Mouse (Mus musculus): Measurements from ENCODE around the gene Gm20388.

Gene Gm20388

DNA sequence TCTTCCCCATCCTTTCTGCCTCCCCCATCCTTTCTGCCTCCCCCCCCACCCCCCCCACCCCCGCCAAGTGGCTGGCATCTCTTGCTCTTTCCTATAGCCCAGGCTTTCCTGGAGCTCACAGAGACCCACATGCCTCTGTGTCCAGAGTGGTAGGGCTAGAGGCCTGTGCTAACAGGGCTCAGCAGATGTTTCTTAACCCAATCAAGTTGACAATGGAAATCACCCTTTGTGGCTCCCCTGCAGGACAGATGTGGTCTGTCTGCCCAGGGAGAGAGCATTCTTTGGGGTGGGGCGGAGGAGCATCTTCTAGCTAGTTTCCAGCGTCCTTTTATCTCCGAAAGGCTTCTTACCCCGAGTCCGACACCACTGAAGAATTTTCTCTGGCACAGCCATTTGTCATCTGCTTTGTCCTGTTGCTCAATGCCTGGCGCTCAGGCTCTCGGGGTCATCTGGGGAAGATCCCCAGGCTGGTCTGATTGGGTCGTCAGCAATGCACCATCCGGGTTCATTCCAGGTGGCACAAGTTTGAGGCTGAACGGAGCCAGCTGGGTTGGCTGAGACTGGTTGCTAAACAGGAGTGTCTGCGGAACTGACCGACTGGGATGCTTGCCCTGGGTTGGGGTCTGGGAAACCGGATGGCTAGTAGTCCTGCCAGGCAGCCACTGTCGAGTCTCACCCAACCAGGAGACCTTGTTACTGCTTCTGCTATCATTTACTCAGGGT is 2157.3 kb downstream of the Gm20388 start:
- DNase-seq (ENCODE audit: low read depth): no peak

DNA sequence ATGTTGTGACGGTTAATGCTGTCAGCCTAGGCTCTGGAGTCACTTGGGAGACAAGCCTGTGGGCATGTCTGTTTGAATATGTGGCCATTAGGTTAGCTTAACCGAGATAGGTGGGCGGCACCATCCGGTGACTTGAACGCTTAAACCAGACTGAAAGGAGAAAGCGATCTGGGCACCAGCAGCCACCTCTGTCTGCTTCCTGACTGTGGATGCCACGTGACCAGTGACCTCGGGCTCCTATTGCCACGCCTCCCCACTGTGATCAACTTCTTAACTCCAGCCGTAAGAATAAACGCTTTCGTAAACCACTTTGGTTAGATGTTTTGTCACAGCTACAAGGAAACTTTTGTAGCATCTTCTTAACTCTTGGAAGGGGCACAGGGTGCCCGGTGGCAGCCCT is 2158.0 kb downstream of the Gm20388 start:
- DNase-seq (ENCODE audit: low read depth): no peak

DNA sequence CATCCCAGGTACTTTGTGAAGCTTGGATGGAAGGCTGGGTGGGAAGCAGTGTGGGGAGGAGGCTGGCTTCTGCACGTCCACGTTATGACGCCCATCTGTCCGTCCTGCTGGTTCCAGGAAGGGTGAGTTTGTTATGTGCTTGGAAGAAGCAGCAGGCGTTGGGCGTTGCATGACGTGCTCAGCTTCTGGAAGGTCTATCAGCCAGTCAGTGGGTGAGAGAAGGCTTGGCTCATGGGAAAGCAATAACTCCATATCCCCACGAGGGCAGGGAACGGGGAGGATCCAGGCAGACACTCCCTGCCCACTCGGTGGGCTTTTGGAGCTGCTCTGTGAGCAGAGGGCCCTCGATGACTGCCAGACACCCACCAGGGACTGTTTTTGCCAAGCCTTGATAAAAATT is 2158.6 kb downstream of the Gm20388 start:
- no peak for DNase-seq (ENCODE audit: low read depth)

DNA sequence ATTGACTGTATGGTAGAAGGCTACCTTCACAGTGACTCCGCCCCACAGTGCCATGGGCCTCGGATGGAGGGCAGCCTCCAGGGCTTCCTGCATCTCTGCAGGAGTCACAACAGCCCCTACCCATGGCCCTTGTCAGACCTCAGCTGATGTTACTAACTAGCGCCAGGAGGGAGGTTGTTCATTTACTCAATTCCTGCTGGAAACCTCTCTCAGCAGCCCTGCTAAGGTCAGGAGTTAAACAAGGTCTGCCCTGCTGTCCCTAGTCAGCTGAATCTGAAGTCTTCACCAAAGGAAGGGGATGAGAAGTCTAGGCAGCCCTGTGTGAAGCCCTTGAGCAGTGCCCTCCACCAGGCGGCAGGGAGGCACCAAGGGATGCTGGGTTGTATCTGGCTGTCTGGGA is 2160.6 kb downstream of the Gm20388 start:
- DNase-seq (ENCODE audit: low read depth): no peak

DNA sequence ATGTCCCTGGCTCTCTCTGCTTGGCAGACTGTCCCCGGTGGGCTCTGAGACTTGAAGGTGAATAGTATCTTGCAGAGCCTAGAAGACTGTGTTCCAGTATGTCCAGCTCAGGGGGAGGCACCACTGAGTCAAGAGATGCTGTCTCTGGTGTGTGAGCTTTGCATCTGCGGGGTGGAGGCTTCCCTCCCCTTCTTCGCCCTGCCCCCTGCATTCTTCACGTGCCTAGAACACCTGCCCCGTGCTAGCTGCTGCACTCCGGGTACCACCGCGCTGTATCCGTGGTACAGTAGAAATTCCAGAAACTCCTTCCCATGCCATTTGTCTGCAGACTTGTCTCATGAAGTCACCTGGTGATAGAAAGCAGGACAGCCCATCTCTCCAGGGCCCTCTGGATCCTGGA is 2163.3 kb downstream of the Gm20388 start:
- no peak for DNase-seq (ENCODE audit: low read depth)

DNA sequence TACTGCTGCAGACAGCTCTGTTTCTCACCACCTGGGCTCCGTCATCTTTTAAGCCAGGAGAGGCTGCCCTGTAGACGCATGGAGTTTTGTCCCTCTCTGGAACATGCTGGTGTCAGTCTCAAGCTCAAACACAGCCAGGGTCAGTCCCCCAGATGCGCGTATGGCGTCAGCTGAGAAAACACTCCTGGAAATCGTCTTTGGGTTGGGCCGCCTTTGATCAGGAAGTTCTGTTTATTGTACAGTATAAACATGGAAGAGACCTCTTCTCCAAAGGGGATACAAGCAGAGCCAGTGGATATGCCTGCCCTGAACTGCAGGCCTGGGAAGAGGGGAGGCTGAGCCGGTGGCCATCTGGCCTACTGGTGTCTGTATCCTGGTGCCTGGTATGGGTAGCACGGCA is 2163.8 kb downstream of the Gm20388 start:
- DNase-seq (ENCODE audit: low read depth): no peak

DNA sequence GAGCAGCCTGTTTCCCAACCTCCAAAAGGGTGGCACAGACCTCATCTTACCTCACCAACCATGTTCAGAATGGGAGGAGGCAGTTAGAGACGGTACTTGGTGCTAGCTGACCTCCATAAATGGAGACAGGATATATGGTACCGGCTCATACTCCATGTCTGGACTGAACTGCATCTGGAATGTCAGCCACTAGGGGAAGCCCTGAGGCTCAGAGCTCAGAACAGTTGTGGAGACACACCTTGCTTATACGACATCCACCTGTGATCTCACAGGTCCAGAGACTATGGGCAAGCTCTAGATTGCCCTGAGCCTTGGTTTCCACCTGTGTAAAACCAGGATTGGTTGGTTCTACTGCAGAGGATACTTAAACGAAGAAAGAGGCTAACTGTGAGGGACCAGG is 2164.3 kb downstream of the Gm20388 start:
- peak; percentile 22 for DNase-seq (ENCODE audit: low read depth)

DNA sequence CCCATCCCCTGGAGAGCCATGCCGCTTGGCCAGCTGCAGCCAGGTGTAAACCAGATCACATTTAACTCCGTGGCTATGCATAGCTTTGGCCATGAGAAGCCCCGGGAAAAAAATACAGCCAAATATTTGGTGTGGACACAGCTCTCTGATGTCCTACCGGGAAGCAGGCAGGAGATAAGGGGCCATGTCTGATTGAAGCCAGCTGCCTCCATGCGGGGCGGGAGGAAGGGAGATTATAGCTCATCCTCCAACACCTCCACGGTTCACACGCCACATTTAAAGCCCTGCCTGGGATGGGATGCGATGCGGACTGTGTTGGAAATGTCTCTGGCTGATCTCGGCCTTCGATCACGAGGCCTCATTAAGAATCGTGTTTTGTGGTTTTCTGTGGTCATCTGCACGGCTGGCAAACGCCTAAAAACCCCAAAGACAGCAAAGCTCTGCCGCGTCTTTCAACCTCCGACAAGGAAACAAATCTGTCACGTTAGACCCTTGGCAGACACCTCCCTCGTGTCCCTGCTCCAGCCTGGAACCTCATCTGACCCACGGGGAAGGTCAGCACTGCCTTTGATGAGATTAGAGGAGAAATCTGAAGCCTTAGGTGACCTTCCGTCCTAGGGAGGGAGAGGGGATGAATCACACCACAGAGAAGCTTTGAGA is 2165.7 kb downstream of the Gm20388 start:
- no peak for DNase-seq (ENCODE audit: low read depth)

DNA sequence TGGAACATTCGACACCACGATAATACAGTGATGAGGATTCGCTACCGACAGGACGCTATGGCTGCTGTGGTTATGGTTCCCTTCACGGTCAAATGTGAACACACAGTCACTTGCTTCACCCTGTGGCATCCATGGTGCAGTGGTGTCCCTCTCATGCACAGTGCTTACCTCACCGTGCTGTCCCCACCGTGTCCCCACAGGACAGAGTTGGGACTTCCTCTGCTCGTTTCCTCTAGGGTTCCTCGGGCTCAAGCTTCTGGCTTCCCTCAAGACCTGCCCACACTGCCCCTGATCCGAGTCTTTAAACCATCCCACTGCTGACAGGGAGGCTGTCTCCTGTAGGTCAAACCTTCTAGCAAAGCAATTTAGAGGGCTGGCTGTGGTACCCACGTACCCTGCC is 2167.7 kb downstream of the Gm20388 start:
- no peak for DNase-seq (ENCODE audit: low read depth)

DNA sequence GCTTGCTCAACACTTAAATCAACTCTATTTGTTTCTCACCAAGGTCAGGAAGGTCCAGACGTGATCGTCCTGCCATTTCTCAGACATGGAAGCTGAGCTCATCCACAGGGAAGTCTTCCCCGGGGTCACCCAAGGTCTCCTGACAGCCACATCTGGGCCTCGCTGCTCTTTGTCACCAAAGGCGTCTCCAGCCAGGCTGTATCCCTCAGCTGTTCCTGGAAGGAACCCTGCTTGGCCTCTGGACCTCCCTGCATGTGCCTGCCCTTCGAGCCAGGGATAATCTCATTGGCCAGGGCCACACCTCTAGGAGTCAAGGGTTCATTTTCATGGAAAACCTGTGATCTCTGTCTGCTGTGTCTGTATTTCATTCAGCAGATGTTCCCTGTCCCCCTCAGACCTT is 2168.5 kb downstream of the Gm20388 start:
- DNase-seq (ENCODE audit: low read depth): no peak

DNA sequence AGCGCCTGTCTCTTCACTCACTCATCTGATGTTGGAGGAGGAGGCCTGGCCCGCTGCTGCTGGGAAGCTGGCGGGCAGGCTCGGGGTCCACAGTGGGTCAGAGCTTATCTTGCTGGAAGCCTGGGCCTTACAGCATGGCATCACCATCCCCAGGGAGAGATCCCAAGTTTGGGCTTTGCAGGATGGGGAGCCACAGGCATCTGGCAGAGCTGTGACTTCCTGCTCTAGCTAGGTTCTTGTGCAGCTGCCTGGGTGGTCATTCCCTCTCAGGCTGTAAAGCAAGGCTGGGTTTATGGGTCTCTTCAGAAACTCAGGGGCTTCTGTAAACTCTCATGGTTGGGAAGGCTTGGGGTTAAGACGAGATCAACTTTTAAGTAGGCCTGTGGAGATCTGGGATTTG is 2169.7 kb downstream of the Gm20388 start:
- no peak for DNase-seq (ENCODE audit: low read depth)

DNA sequence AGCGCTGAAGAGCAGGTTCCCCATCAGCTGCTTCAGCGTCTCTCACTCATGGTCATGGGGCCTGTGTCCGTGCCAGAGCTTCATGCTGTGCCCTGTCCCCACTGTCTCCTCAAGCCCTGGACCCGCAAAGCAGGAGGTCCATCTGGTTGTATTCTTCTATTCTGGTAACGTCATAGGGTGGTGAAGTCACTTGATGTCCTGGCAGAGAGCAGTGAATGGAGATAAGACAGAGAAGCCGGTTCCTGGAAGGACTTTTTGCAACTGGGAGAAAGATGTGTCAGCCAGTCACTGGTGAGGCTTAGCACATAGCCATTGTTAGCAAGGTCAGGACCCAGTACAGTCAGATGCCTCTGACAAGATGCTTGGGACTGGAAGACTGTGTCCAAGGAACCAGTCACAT is 2172.8 kb downstream of the Gm20388 start:
- DNase-seq (ENCODE audit: low read depth): peak; percentile 36

DNA sequence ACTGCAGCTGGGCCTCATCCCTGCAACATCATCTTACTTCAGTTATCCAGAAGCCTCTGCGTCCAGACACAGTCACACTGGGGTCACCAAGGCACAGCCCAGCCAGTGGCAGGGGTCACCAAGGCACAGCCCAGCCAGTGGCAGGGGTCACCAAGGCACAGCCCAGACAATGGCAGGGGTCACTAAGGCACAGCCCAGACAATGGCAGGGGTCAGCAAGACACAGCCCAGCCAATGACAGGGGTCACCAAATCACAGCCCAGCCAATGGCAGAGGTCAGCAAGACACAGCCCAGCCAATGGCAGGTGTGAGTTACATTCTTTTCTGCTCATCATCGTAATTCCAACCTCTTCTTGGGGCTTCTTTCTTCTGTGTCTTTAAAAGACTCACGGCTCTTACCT is 2173.5 kb downstream of the Gm20388 start:
- no peak for DNase-seq (ENCODE audit: low read depth)

DNA sequence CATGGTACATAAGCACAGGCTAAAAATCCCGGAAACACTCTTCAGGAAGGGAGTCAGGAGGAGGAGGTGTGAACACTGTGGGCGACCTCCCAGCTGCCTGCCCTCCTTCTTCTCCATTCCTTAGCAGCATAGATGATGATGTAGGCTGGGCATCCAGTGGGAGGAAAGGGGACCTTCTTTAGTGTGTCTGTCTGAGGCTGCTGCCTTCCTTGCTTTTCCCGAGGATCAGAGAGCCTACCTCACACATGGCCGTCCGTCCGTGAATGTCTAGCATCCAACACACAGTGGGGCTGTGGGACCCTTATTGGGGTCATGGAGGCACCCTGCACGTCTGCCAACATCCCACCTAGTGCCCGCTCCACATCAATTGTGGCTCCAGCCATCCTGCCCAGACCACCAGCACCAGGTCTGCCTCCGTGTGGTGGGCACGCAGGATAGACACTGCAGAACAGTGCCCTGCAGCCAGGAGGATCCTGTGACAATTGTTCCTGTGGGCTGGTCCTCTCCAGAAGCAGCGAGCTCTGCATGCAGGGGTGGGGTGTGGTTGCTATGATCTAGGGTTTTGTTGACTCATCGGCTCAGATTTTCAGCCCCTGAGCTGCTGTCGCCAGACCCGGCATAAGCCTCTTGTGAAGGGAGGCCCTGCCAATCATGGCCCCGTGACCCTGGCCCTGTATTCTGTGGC is 2174.2 kb downstream of the Gm20388 start:
- DNase-seq (ENCODE audit: low read depth): no peak

DNA sequence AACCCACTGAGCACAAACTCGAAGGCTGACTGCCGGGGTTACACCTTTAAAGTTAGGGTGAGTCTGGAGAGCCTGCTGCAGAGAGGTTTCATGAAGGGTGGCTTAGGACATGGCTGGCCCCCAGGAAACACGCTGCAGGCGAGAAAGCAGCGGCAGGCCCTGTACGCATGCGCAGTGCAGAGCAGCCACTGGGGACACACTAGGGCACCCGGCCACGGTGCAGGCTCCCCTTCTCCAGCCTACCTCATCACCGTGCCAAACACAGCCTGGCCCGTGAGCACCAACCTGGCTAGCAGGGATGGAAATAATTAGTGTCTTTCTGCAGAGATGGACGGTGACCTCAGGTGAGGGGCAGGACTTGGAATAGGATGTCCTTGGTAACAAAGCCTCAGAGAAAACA is 2175.4 kb downstream of the Gm20388 start:
- no peak for DNase-seq (ENCODE audit: low read depth)

DNA sequence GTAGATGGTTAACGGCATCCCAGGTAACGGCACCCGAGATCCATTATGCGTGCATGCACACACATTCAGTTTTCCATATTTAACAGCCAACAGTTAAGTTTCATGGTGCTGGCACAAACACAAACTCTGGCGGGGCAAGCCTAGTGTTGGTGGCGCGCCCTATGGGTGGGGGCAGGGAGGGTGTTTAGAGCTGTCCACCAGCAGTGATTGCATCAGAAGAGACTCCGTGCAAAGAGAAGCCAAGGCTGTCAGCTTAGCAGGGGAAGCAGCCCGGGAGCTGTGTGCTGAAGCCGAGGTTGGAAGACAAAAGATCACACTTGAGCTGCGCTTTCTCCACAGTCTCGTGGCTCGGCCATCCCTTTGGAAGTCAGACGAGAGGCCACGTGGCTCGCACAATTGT is 2178.0 kb downstream of the Gm20388 start:
- DNase-seq (ENCODE audit: low read depth): peak; percentile 29

DNA sequence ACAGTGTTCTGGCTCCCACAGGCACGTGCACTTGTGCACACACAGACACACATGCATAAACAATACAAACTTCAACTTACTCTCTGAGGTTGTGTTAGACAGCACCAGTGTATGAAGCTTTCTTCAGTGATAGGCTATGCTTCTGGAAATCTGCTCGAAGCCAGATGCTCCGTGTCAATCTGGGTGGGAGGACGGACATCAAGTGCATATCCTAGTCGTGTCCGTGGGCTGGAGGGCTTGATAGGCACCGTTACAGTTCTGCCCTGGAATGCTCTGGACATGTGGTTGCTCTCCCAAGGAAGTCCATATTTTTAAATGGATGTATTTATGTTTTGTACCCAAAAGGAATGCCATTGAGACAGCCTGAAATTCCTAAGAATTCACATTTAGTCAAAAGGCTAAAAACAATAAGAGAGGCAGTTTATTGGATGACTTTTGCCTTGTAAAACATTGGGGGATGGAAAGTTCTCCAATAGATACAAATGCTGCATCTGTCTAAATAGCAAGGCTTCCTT is 2178.6 kb downstream of the Gm20388 start:
- no peak for DNase-seq (ENCODE audit: low read depth)

DNA sequence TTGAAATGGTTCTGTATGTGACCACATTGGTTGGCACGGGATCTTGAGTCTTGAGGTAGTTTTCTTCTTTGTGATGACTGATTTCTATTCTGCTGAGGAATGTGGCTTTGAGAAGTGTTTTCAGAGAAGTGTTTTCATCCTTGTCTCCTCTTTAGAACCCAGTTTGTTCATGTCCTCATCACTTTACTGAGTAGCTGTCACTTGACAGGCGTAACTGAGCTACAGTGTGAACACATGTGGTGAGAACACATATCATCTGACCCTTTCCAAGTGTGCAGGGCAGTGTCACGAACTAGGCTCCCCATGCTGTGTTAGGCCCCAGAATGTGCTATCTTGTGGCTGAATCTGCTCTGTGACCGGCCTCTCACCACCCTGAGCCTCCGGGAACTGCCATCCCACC is 2181.8 kb downstream of the Gm20388 start:
- no peak for DNase-seq (ENCODE audit: low read depth)

DNA sequence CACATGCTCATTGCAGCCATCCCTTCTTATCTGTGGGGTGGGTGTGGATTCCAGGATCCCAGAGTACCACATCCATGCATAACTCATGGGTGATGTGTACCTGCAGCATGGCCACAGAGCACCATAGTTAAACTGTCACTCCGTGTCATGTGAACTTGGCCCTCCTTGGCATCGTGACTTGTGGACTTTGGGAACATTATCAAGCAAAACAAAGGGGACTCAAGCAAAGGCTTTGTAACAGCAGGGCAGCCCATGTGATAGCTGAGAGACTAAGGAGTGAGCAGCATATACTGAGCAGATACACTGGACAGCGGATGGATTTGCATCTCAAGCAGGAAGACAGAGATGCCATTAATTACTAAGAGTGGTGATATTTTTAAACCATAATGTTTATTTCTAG is 2188.1 kb downstream of the Gm20388 start:
- DNase-seq (ENCODE audit: low read depth): no peak

DNA sequence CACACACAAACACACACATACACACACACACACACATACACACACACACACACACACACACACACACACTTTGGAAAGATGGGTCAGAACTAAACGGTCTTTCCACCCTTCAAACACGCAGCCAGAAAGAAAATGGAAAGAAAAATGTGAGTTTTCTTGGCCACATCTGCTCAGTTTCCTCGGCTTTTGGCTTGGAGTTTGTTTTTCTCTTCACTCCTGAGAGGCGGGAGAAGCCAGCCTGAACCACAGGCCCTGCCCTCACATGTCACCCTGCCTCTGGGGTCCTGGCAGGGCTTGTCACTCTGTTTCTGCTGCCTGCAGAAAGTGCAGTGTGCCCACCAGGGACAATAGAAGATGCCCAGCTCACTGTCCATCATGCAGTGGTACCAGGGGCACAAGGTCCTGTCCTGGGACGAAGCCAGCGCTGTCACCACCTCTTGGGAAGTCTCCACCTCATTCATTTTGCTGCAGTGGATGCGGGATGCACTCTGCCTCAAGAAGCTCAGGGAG is 2189.1 kb downstream of the Gm20388 start:
- DNase-seq (ENCODE audit: low read depth): peak; percentile 51

DNA sequence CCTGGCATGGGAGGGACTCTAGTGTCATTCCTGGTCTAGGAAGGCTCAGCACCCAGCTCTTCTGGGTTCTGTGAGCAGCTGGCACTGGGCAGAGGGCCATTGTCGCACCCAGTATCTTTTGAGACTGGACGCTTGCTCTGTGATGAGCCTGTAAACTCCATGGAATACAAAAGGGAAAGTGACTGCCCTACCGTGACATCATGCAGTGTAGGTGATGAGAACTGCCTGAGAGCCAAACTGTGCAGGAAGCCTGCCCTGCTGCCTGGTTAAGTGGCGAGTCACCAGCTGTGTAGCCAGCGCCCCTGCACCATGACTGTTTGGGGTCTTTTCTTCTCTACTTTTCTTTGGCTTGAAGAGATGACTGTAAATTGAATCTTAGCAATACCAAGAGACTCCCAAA is 2191.2 kb downstream of the Gm20388 start:
- DNase-seq (ENCODE audit: low read depth): peak; percentile 28

DNA sequence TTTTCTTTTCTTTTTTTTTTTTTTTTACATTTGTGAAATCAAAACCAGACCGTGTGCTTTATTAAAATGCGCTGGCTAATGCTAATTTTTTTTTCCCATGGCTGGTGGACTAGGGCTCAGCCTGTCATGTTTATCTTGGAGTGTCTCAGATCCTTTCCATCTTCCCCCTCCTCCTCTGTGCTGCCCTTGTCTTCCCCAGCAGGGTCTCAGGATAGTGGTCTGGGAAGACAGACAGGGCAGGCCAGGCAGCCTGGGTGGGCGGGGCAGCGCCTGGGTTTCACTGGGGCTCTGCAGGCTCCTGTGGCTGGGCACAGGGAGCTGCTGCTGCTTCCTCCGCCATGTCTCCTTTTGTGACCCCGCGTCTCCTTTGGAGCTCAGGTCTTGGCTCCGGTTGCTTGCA is 2191.6 kb downstream of the Gm20388 start:
- peak; percentile 53 for DNase-seq (ENCODE audit: low read depth)

DNA sequence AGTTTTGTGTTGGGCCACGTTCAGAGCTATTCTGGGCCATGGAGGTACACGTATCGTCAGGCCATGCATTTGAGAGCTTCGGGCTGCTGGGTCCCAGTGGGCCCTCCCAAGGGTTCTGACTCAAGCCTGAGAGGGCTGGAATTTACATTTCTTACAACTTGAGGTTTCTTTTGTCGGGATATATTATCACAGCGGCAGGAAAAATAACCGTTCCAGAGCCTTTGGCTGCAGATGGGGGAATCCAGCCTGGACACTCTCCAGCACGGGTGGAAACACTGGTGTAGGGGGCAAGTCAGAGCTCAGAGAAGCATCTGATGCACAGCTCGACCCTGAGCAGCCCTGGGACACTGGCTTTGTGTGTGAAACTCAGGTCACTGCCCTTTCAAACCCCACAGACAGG is 2192.6 kb downstream of the Gm20388 start:
- peak; percentile 70 for DNase-seq (ENCODE audit: low read depth)

Data from NIH3T3 (cell line).